Mouse (Mus musculus) MEL (cell line): ENCODE data around the gene Ntrk3.

Source experiments
- CHD2 ChIP-seq: IDR thresholded peaks from 2 replicates; pipeline ENCODE4 v1.6.1; 2011; ENCODE audit warnings: low read length, improper control_type of control experiment
- CTCF ChIP-seq, 3 experiments: IDR thresholded peaks in 2 of 3; conservative IDR thresholded peaks in 1 of 3; 2 replicates each; pipeline ENCODE4 v1.5.1; 2011 to 2012; ENCODE audit warnings: low read length in 3 of 3, low read depth in 2 of 3, mild to moderate bottlenecking in 2 of 3, improper control_type of control experiment in 1 of 3, inconsistent platforms in 1 of 3, mixed read lengths in 1 of 3, moderate library complexity in 1 of 3; ENCODE audit not compliant: control insufficient read depth in 1 of 3, insufficient read depth in 1 of 3, poor library complexity in 1 of 3, severe bottlenecking in 1 of 3
- ZC3H11A ChIP-seq: IDR thresholded peaks from 2 replicates; pipeline ENCODE4 v1.6.1; 2012; ENCODE audit warnings: low read depth, mild to moderate bottlenecking, inconsistent platforms, low read length, improper control_type of control experiment

DNA sequence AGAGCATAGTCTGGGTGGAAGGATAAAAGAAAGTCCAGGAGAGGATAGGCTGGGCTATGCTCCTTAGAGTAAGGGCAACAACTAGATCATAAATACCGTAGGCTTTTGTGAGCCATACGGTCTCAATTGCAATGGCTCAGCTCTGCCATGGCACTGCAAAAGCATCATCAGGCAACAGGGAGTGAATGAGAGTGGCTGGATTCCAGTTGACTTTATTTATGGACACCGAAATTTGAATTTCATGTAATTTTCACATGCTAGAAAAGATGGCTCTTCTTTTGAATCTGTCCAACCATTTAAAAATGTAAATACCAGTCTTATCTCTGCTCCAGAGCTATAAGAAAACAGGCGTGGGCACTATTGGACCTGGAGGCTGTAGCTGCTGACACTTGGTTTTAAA, 419.2 kb downstream of the Ntrk3 start:
- no peak for TF ChIP-seq CTCF (IDR thresholded peaks at IDR 0.05 in 2 of 3, conservative IDR thresholded peaks at IDR 0.05 in 1 of 3; ENCODE audit: control insufficient read depth in 1 of 3, insufficient read depth in 1 of 3, low read depth in 2 of 3, low read length in 3 of 3, poor library complexity in 1 of 3, severe bottlenecking in 1 of 3)
- TF ChIP-seq CHD2: no peak
- TF ChIP-seq ZC3H11A: no peak
